Mouse (Mus musculus): ENCODE data around the gene Epha1. TPM values are rescaled to one million over a fixed set of nuclear protein-coding genes. Genes with fewer than 3 reads are reported as not detected.

Gene Epha1
- polyA plus RNA-seq, 1 experiment from 2014 or later, result 7.8 TPM

DNA sequence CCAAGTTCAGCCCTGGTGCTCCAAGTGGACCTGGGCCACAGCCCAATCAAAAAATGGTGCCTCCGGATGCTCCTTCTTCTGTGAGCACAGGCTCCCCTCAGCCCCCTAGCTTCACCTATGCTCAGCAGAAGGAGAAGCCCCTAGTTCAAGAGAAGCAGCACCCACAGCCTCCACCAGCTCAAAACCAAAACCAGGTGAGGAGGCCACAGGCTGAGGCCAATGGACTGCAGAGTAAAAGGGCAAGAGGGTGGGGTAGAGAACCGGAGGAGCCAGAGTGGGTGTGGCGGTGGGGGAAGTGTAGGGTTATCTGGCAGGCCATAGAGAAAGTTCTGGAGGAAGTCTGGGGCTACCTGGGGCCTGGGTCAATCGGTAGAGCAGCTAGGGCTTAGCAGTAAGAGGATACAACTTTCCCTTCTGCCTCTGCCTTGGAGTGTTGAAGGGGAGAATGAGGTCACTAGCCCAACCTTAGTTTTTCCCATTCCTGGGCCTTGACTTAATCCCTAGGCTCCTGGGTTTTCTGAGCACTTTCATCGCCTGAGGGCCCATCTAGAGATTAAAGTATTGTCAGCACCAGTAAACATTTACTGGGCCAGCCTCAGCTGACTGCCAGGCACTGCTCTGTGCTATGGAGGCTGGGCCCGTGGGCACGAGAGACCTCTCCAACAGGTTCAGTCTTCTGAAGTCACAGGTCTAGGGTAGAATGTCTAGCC, 21.1 kb downstream of the Epha1 start:
- Histone ChIP-seq H3K4me2 (peak overlapping the region; percentile 88), H3K27me3 (no peaks in the 10 kb centered on the region), H3K27ac (0 out of 2 replicates have a peak overlapping the region, but pooled peaks have one; percentile 8), H3K4me3 (replicated peaks) (peak overlapping the region; percentile 83), H3K36me3 (peaks cover 53% of the 10 kb centered on the region), H3K9ac (replicated peaks) (0 out of 2 replicates have a peak overlapping the region, but pooled peaks have one; percentile 87), H3K9me3 (no peaks in the 10 kb centered on the region), H3K4me1 (replicated peaks) (peaks cover 44% of the 10 kb centered on the region)
- ATAC-seq (ENCODE audit: insufficient number of reproducible peaks, insufficient read depth, low FRiP score, low TSS enrichment, low read depth), result no peak
- WGBS, result 83% methylated on average over 7 of the region's 7 CpGs

DNA sequence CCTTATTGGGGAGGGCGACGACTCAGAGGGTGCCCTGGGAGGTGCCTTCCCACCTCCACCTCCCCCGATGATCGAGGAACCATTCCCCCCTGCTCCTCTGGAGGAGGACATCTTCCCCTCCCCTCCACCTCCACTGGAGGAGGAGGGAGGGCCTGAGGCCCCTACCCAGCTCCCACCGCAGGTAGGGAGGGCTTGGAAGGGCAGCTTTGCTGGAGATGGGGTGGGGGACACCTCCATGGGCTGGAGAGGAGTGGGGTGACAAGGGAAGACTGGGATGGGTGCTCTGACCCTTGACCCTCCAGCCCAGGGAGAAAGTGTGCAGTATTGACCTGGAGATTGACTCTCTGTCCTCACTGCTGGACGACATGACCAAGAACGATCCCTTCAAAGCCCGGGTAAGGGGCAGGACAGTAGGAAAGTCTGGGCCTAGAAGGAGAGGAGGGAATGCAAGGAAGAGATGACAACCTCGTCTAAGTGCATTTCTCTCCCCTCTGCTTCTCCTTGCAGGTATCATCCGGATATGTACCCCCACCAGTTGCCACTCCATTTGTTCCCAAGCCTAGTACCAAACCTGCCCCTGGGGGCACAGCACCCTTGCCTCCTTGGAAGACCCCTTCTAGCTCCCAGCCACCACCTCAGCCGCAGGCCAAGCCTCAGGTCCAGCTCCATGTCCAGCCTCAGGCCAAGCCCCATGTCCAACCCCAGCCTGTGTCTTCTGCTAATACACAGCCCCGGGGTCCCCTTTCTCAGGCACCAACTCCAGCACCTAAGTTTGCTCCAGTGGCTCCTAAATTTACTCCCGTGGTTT, 21.9 kb downstream of the Epha1 start:
- 41% methylated on average over 13 of the region's 13 CpGs for WGBS
- Histone ChIP-seq H3K4me2 (peak overlapping the region; percentile 88), H3K36me3 (peaks cover 45% of the 10 kb centered on the region), H3K9me3 (no peaks in the 10 kb centered on the region), H3K4me3 (replicated peaks) (peak overlapping the region; percentile 83), H3K4me1 (replicated peaks) (peaks cover 44% of the 10 kb centered on the region), H3K9ac (replicated peaks) (peak overlapping the region; percentile 87), H3K27me3 (no peaks in the 10 kb centered on the region), H3K27ac (peak overlapping the region; percentile 97)
- ATAC-seq (ENCODE audit: insufficient number of reproducible peaks, insufficient read depth, low FRiP score, low TSS enrichment, low read depth), result no peak

DNA sequence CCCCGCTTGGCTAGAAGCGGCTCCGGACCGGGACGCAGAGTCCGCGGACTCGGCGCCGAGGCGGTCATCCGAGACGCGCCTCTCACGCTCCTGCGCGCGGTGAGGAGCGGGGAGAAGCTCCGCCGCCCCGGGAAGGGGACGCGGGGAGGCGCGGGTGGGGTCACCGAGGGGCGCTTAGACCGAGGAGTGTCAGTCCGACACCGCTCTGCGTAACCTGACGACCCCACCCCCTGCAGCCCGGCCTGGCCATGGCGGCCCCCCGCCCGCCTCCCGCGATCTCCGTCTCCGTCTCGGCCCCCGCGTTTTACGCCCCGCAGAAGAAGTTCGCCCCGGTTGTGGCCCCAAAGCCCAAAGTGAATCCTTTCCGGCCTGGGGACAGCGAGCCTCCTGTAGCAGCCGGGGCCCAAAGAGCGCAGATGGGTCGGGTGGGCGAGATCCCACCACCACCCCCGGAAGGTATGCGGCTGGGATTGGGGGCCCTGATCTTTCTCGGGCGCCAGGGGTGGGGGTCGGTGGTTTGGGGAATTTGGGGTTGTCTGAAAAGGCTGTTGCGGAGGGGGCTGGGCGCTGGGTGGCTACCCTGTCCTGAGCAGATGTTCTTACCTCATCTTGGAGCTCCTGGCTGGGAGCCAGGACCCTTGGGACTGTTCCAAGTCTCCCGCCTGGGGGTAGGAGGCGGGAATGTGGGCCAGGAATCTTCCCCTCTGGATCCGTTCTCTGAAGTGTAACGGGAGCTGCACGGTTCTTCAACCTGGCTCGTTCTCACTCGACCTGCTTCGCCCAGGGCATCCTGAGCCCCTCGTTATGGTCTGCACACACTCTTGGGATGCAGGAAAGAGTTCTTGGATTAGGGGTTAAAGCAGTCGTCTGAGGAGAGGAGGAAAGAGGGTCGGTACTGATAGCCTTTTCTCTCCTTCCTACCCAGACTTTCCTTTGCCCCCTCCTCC, 22.8 kb downstream of the Epha1 start:
- Histone ChIP-seq H3K27ac (peak overlapping the region; percentile 97), H3K4me1 (replicated peaks) (peaks cover 44% of the 10 kb centered on the region), H3K36me3 (peaks cover 37% of the 10 kb centered on the region), H3K9me3 (no peaks in the 10 kb centered on the region), H3K4me2 (peak overlapping the region; percentile 88), H3K27me3 (no peaks in the 10 kb centered on the region), H3K9ac (replicated peaks) (peak overlapping the region; percentile 87), H3K4me3 (replicated peaks) (peak overlapping the region; percentile 83)
- peak; percentile 52 for ATAC-seq (ENCODE audit: insufficient number of reproducible peaks, insufficient read depth, low FRiP score, low TSS enrichment, low read depth)
- WGBS, result under 1% methylated on average over 72 of the region's 72 CpGs

DNA sequence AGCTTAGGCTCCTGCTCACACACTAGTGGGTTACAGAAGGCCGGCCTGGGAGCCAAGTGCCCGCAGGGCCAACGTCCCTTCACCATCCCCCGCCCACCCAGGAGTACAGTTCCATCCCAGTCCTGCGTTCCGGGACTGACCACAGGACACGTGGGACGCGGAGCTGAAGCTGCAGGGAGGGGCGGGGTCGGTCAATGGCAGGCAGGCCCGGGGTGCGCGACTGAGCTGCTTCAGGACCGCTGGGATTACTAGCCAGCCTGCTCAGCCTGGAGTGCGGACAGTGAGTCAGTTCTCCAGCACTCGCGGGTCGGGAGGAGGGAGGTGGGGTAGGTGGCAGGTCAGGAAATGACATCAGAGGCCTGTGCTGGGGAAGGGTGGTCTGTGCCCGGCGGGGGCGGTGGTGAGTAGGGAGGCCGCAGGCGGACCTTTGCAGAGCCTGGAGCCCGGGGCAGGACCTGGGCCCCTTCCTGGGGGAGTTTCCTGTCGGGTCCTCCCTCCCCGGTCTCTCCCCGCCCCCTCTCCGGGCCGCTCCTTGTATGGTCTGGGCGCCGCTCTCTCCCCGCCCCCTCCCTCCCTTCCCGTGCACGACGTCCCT, 23.5 kb downstream of the Epha1 start, which contains the start of gene Zyx:
TSS of gene Zyx (plus strand) at position 205 of the 595 bp plus-strand sequence.
- WGBS, result under 1% methylated on average over 33 of the region's 36 CpGs
- Histone ChIP-seq H3K9me3 (no peaks in the 10 kb centered on the region), H3K36me3 (peaks cover 29% of the 10 kb centered on the region), H3K27ac (peak within 1 kb of the TSS; percentile 97), H3K4me3 (replicated peaks) (peak within 1 kb of the TSS; percentile 83), H3K27me3 (no peaks in the 10 kb centered on the region), H3K4me1 (replicated peaks) (peaks cover 41% of the 10 kb centered on the region), H3K9ac (replicated peaks) (peak within 1 kb of the TSS; percentile 87), H3K4me2 (peak within 1 kb of the TSS; percentile 88)
- peak; percentile 95 for ATAC-seq (ENCODE audit: insufficient number of reproducible peaks, insufficient read depth, low FRiP score, low TSS enrichment, low read depth)

DNA sequence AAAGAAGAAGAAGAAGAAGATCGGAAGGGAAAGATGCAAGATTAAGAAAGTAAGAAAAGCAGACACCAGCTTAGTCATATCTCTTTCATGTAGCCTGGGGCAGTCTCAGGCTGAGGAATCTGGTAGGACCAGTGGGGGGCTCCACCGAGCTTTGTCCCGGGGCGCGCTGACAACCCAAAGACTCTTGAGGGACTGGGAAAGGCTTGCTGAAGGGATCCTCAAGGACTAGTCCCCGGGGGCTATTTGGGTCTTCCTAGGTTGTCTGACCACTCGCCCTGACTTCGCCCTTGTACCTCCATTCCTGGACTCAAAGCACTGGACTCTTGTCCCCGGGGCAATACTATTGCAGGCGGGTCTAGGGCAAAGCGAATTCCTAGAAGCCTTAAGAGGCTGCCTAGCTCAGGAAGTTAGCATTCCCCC, 24.1 kb downstream of the Epha1 start:
- H3K36me3 ChIP-seq, result peaks cover 25% of the 10 kb centered on the region
- ATAC-seq (ENCODE audit: insufficient number of reproducible peaks, insufficient read depth, low FRiP score, low TSS enrichment, low read depth), result peak; percentile 1; the same call in 1 of the 2 replicates
- H3K9me3 ChIP-seq, result no peaks in the 10 kb centered on the region
- no peaks in the 10 kb centered on the region for H3K27me3 ChIP-seq
- H3K4me3 ChIP-seq (replicated peaks), result peak overlapping the region; percentile 83
- peak overlapping the region; percentile 87 for H3K9ac ChIP-seq (replicated peaks)
- WGBS, result 2% methylated on average over 11 of the region's 11 CpGs
- peak overlapping the region; percentile 97 for H3K27ac ChIP-seq
- peaks cover 36% of the 10 kb centered on the region for H3K4me1 ChIP-seq (replicated peaks)
- H3K4me2 ChIP-seq, result peak overlapping the region; percentile 88

DNA sequence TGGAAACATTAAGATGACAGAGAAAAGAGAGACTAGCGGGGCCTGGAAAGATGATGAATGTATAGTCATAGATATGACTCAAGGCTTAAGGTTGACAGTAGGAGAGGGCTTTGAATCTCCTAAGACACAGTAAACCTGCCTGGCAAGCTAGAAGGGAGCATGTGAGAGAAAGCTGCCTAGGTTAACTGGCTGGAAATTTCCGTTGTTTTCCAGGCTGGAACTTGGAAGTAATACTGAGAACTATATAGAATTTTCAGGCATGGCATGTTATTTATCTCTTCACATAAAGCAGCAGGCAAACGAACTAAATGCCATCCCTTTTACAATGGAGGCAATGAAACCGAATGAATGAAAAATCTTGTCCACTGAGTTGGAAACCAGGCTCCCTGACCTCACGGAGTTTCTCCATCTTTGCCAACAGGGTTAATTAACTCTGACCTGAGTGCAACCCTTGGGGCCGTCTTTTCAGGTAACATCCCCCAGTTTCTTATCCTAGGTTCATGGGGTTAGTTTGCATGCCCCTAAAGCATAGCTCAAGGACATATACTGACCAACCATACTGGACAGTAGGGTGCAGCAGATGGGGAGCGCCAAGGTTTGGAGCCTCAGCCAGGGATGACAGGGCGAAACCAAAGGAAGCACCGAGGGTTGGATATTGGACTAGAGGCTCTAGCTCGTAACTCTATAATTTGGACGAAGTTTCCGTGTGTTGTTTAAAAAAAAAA, 24.6 kb downstream of the Epha1 start:
- peak overlapping the region; percentile 83; the same call in 1 of the 2 replicates for H3K4me3 ChIP-seq (replicated peaks)
- H3K9me3 ChIP-seq, result no peaks in the 10 kb centered on the region
- no peak overlapping the region for H3K27ac ChIP-seq
- peak overlapping the region; percentile 88 for H3K4me2 ChIP-seq
- H3K9ac ChIP-seq (replicated peaks), result no peak overlapping the region
- peaks cover 24% of the 10 kb centered on the region for H3K36me3 ChIP-seq
- no peaks in the 10 kb centered on the region for H3K27me3 ChIP-seq
- H3K4me1 ChIP-seq (replicated peaks), result peaks cover 30% of the 10 kb centered on the region
- 38% methylated on average over 12 of the region's 12 CpGs for WGBS
- ATAC-seq (ENCODE audit: insufficient number of reproducible peaks, insufficient read depth, low FRiP score, low TSS enrichment, low read depth), result no peak

DNA sequence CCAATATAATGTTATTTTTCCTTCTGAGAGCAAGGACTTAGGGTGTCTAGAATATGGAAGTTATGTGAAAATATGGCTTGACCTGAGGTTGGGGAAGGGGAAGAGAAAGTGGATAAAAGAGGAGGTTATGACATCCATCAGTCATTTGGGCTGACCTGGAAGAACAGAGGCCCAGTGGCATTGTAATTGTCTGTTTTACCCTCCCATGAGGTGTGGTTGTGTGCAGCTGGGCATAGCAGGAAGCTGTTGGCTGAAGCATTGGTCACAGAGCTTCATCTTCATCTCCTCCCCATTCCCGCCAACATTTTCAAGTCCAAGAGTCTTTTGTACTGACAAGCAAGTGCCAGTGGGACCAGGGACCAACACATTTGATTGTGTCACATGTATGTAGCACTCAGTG, 28.8 kb downstream of the Epha1 start:
- Histone ChIP-seq H3K9ac (replicated peaks) (no peak overlapping the region), H3K4me2 (no peak overlapping the region), H3K4me1 (replicated peaks) (peaks cover 3% of the 10 kb centered on the region; the same call in 1 of the 2 replicates), H3K27me3 (no peaks in the 10 kb centered on the region), H3K27ac (no peak overlapping the region), H3K36me3 (no peaks in the 10 kb centered on the region), H3K9me3 (no peaks in the 10 kb centered on the region), H3K4me3 (replicated peaks) (no peak overlapping the region)
- ATAC-seq (ENCODE audit: insufficient number of reproducible peaks, insufficient read depth, low FRiP score, low TSS enrichment, low read depth), result no peak
- 90% methylated on average over 1 of the region's 1 CpGs for WGBS

DNA sequence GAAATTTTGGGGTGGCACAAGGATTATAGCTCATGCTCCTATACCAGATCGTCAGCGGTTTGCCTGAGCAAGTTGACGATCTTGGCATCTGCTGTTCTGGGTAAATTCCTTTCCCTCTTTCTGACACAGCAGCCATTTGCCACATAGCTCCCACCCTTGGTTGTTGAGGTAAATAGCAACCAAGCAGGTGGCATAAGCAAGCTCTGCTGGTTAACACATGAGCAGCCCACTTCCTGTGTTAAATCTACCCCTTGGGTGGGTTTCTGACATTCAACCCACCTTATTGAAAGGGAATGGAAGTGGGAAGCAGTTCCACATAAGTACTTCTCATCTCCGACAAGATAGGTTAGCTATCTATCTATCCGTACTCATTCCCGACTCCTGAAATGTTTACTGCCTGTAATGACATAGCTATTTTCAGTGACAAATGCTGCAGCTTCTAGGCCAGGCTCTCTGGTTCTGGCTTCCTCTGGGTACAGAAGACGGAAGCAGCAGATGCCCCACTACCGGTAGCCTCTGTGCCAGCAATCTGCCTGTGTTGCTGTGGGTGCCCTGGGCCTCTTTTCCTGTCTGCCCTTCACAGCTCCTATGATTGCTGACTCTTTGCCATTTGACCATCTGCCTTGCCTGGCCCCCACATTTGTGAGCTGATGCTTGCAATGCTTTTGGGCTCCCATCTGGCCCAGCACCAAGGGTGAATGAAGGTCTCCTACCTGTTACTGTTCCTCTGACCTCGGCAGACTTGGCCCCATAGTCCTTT, 29.5 kb downstream of the Epha1 start:
- H3K36me3 ChIP-seq, result no peaks in the 10 kb centered on the region
- H3K27ac ChIP-seq, result no peak overlapping the region
- no peak for ATAC-seq (ENCODE audit: insufficient number of reproducible peaks, insufficient read depth, low FRiP score, low TSS enrichment, low read depth)
- H3K4me2 ChIP-seq, result no peak overlapping the region
- no peak overlapping the region for H3K9ac ChIP-seq (replicated peaks)
- H3K4me3 ChIP-seq (replicated peaks), result no peak overlapping the region
- WGBS, result 81% methylated on average over 9 of the region's 9 CpGs
- H3K4me1 ChIP-seq (replicated peaks), result peaks cover 1% of the 10 kb centered on the region; the same call in 1 of the 2 replicates
- H3K27me3 ChIP-seq, result no peaks in the 10 kb centered on the region
- H3K9me3 ChIP-seq, result no peaks in the 10 kb centered on the region

DNA sequence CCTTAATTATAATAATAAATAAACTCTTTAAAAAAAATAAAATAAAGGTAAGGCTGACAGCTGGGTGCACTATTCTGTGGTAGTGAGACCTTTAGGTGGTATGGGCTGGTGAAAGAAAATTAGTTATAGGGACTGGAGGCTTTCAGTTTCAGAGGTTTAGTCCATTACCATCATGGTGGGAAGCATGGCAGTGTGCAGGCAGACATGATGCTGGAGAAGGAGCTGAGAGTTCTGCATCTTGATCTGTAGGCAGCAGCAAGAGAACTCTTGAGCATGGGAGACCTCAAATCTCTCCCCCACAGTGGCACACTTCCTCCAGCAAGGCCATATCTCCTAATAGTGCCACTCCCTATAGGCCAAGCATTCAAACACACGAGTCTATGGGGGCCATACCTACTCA, 30.9 kb downstream of the Epha1 start:
- Histone ChIP-seq H3K27me3 (no peaks in the 10 kb centered on the region), H3K27ac (no peak overlapping the region), H3K4me2 (no peak overlapping the region), H3K4me1 (replicated peaks) (no peaks in the 10 kb centered on the region), H3K9me3 (no peaks in the 10 kb centered on the region), H3K36me3 (no peaks in the 10 kb centered on the region), H3K9ac (replicated peaks) (no peak overlapping the region), H3K4me3 (replicated peaks) (no peak overlapping the region)
- WGBS, result 81% methylated on average over 1 of the region's 1 CpGs
- ATAC-seq (ENCODE audit: insufficient number of reproducible peaks, insufficient read depth, low FRiP score, low TSS enrichment, low read depth), result no peak
